Mouse (Mus musculus) heart, adult 11 months (tissue): Measurements from ENCODE around the gene Hist1h2aa.
A peak's percentile ranks its signal among the peaks of the same experiment; 100 is the strongest.

Source experiments
- DNase-seq: peaks from one replicate; pipeline ENCODE4 v3.0.0; 2022

Hist1h2aa gene

GRCm38 (mm10) chr13:23934211-23934520 lies at the start of gene Hist1h2aa:
Gene Hist1h2aa, plus strand, starts transcription at chr13:23934462.
- no peak for DNase-seq

GRCm38 (mm10) chr13:23885540-23885939 lies 48.7 kb upstream of the Hist1h2aa start:
- DNase-seq: no peak

GRCm38 (mm10) chr13:23887026-23887725 lies 47.1 kb upstream of the Hist1h2aa start:
- DNase-seq: no peak

GRCm38 (mm10) chr13:23889011-23889605 lies 45.2 kb upstream of the Hist1h2aa start:
- DNase-seq: no peak

GRCm38 (mm10) chr13:23892592-23893268 lies 41.5 kb upstream of the Hist1h2aa start:
- DNase-seq: no peak

GRCm38 (mm10) chr13:23893269-23893593 lies 41.0 kb upstream of the Hist1h2aa start:
- no peak for DNase-seq

GRCm38 (mm10) chr13:23898242-23898641 lies 36.0 kb upstream of the Hist1h2aa start:
- DNase-seq: peak; percentile 88

- no peak for DNase-seq
Measured at GRCm38 (mm10) chr13:23906906-23907305, 27.4 kb upstream of the Hist1h2aa start.

GRCm38 (mm10) chr13:23910121-23910520 lies 24.1 kb upstream of the Hist1h2aa start:
- no peak for DNase-seq

GRCm38 (mm10) chr13:23911335-23911734 lies 22.9 kb upstream of the Hist1h2aa start:
- DNase-seq: no peak

GRCm38 (mm10) chr13:23913791-23914306 lies 20.4 kb upstream of the Hist1h2aa start:
- DNase-seq: peak; percentile 95

GRCm38 (mm10) chr13:23914376-23915167 lies 19.7 kb upstream of the Hist1h2aa start, which contains the start of gene Slc17a4:
Gene Slc17a4, minus strand, starts transcription at chr13:23915009.
- DNase-seq: no peak

- DNase-seq: no peak
Measured at GRCm38 (mm10) chr13:23916132-23916531, 18.1 kb upstream of the Hist1h2aa start.

GRCm38 (mm10) chr13:23917674-23918073 lies 16.6 kb upstream of the Hist1h2aa start:
- DNase-seq: no peak

GRCm38 (mm10) chr13:23925792-23926191 lies 8.5 kb upstream of the Hist1h2aa start:
- DNase-seq: no peak

- no peak for DNase-seq
Measured at GRCm38 (mm10) chr13:23928637-23929036, 5.6 kb upstream of the Hist1h2aa start.

GRCm38 (mm10) chr13:23930461-23930860 lies 3.8 kb upstream of the Hist1h2aa start:
- DNase-seq: no peak

GRCm38 (mm10) chr13:23930904-23931303 lies 3.4 kb upstream of the Hist1h2aa start:
- DNase-seq: no peak

GRCm38 (mm10) chr13:23933421-23934210 lies 646 bp upstream of the Hist1h2aa start, which contains the start of gene Hist1h2ba:
Gene Hist1h2ba, minus strand, starts transcription at chr13:23934156.
- no peak for DNase-seq

GRCm38 (mm10) chr13:23938699-23939098 lies 4.4 kb downstream of the Hist1h2aa start:
- DNase-seq: no peak

- DNase-seq: no peak
Measured at GRCm38 (mm10) chr13:23940291-23940690, 6.0 kb downstream of the Hist1h2aa start.

- no peak for DNase-seq
Measured at GRCm38 (mm10) chr13:23942861-23943260, 8.6 kb downstream of the Hist1h2aa start.
